Mouse (Mus musculus) WW6 (cell line): ENCODE results near the gene Mrps25.

Source experiments
- DNase-seq: peaks from one replicate; pipeline ENCODE4 v3.0.0-alpha.2; 2013; ENCODE audit warnings: low read depth, low spot score

The Mrps25 gene

DNA sequence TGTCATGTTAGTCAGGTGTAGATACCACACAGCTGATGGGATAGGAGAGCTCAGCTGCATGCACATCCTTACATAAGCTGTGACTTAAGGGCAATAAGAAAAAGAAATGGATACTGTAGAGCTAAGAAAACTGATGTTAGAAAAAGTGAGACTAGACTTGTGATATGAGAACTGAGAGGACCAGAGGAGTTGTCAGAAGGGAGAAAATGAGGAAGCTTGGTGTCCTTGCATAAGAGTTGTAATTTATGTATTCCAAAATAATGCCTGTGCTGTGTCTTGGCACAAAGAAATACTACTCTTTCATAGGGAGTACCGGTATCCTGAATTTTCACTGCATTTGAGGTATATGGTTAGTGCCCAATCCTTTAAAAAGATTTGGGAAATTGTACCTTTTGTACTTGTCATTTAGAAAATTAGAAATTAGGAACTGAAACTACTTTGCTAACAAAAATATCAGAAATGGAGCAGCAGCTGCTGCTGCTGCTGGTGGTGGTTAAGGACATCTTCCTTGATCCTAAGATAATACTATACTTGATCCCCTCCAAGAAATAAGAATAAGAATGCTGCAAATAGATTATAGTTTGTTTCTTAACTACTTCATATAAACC, 56.9 kb downstream of the Mrps25 start:
- DNase-seq: no peak

DNA sequence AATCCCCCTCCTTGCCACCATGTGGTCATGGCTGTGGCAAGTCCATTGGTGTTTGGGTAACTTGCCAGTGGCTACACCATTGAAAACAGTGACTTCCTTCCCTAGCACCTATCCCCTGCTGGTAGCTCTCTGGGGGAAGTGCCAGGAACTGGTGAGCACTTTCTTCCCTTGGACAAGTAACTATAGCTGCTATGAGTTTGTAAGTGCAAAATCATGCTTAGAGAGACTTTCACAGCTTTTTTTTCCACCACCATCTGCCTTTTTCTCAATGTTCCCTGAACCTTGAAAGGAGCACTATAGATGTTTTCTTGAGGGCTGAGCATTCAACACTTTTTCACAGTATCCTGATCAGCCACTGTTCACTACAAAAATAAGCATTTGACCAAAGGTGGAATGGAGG, 59.3 kb downstream of the Mrps25 start:
- no peak for DNase-seq
